Mouse (Mus musculus) stomach, embryonic 16.5 days (tissue): Measurements from ENCODE around the gene Fbxo3. TPM values are rescaled to one million over a fixed set of nuclear protein-coding genes. Genes with fewer than 3 reads are reported as not detected.
"Not testable (repeated sequence)": the region's sequence is repeated elsewhere in the genome, so short reads cannot be mapped to it uniquely, and the experiment has no call there.

ENCODE experiments used
- ATAC-seq: fragments of 200-750 bp; cut with Nextera tagmentation; 2 replicates; pipeline ENCODE4 v1.8.0; 2017; ENCODE audit warnings: moderate number of reproducible peaks, moderate TSS enrichment; ENCODE audit not compliant: insufficient read depth, low FRiP score
- H3K27ac ChIP-seq: fragments of 300-500 bp; sonication (generic); 2 replicates; pipeline ENCODE4 v1.5.1; 2014; ENCODE audit warnings: low read length
- H3K27me3 ChIP-seq: fragments of 300-500 bp; sonication (generic); 2 replicates; pipeline ENCODE4 v1.6.1; 2014; ENCODE audit warnings: low read length, control low read depth, mixed read lengths; ENCODE audit not compliant: control insufficient read depth, insufficient read depth
- H3K36me3 ChIP-seq: fragments of 300-500 bp; sonication (generic); 2 replicates; pipeline ENCODE4 v1.6.1; 2014; ENCODE audit warnings: low read length; ENCODE audit not compliant: control insufficient read depth, insufficient read depth
- H3K4me1 ChIP-seq: fragments of 300-500 bp; sonication (generic); 2 replicates; pipeline ENCODE4 v1.6.1; 2014; ENCODE audit warnings: low read length, control low read depth, mixed read lengths; ENCODE audit not compliant: control insufficient read depth, insufficient read depth
- H3K4me2 ChIP-seq: fragments of 300-500 bp; sonication (generic); 2 replicates; pipeline ENCODE4 v1.6.1; 2014; ENCODE audit warnings: low read depth, low read length, mixed read lengths
- H3K4me3 ChIP-seq: fragments of 300-500 bp; sonication (generic); replicated peaks from 2 replicates; pipeline ENCODE4 v1.5.1; 2014; ENCODE audit warnings: mild to moderate bottlenecking, low read length
- H3K9ac ChIP-seq: fragments of 300-500 bp; sonication (generic); 2 replicates; pipeline ENCODE4 v1.6.1; 2014; ENCODE audit warnings: low read length
- H3K9me3 ChIP-seq: fragments of 300-500 bp; sonication (generic); replicated peaks from 2 replicates; pipeline ENCODE4 v1.6.1; 2016; ENCODE audit warnings: low read length, control low read depth; ENCODE audit not compliant: control insufficient read depth
- WGBS: fragments of 180-500 bp; shearing (Covaris S2); extraction: QIAGEN DNeasy Blood & Tissue Kit; methylation state at CpG from one replicate; pipeline ENCODE4 v1.1.7; 2014; 5-methylcytosine and 5-hydroxymethylcytosine counted together
- polyA plus RNA-seq: library from polyadenylated mRNA; unstranded; fragments of >200 nt; fragmentation: Nextera tagmentation; extraction: Ambion mirVana; gene quantifications from 2 replicates; pipeline ENCODE4 v1.2.1, GENCODE M21; 2015

Fbxo3 gene
- polyA plus RNA-seq, 1 experiment from 2014 or later = 64.2 TPM

DNA sequence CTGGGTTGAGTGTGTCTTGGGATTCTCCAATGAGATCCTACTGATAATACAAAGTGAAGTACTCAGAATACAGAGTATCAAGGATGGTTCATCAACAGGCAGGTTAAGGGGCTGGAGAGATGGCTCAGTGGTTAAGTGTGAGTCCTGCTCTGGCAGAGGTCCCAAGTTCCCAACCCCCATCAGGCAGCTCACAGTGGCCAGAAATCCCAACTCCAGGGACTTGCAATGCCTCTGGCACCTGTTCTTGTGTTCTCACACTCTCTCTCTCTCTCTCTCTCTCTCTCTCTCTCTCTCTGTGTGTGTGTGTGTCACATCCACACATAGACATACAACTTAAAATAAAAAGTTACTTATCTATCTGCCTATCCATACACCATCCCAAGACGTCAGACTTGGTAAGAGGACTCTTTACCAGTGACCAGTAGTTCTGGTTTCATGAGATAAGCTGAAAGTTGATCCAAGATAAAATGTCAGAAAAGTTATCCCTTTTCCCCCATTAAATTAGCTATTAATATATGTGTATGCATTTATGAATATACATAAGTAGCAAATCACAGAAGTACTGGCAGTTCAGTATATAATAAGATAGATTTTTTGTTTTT is 17.1 kb downstream of the Fbxo3 start:
- H3K36me3 ChIP-seq = 0 out of 2 replicates have a peak, but pooled peaks cover 2% of the 10 kb centered on the region
- H3K27me3 ChIP-seq = no peaks in the 10 kb centered on the region
- 49% methylated on average over 1 of the region's 1 CpGs for WGBS
- H3K4me1 ChIP-seq = peaks cover 5% of the 10 kb centered on the region
- ATAC-seq = no peak
- H3K4me2 ChIP-seq = no peak overlapping the region
- H3K27ac ChIP-seq = no peak overlapping the region
- H3K9ac ChIP-seq = no peak overlapping the region
- H3K9me3 ChIP-seq = no peaks in the 10 kb centered on the region
- H3K4me3 ChIP-seq = no peak overlapping the region

DNA sequence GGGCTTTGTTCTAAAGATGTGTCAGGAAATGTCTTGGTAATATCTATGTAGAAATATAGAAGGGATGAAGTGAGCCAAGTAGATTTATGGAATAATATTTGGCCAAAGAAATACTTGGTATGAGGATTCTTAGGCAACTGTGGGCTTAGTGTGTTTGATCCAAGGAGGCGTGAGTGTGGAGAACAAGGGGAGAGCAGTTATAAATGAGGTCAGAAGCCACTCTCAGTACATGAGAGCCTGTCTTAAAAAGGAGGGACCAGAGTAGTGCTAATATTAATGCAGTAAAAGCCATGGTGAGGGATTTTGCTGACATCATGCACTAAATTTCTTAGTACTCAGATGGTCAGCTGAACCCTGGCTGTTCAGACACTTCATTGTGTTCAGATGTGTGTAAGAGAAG is 30.9 kb downstream of the Fbxo3 start:
- no peaks in the 10 kb centered on the region for H3K9me3 ChIP-seq
- no peaks in the 10 kb centered on the region for H3K4me1 ChIP-seq
- H3K4me3 ChIP-seq = no peak overlapping the region
- whole genome bisulfite sequencing = 72% methylated on average over 1 of the region's 1 CpGs
- ATAC-seq = no peak
- H3K9ac ChIP-seq = no peak overlapping the region
- no peak overlapping the region for H3K4me2 ChIP-seq
- peaks cover 9% of the 10 kb centered on the region; the same call in 1 of the 2 replicates for H3K36me3 ChIP-seq
- no peaks in the 10 kb centered on the region for H3K27me3 ChIP-seq
- no peak overlapping the region for H3K27ac ChIP-seq

DNA sequence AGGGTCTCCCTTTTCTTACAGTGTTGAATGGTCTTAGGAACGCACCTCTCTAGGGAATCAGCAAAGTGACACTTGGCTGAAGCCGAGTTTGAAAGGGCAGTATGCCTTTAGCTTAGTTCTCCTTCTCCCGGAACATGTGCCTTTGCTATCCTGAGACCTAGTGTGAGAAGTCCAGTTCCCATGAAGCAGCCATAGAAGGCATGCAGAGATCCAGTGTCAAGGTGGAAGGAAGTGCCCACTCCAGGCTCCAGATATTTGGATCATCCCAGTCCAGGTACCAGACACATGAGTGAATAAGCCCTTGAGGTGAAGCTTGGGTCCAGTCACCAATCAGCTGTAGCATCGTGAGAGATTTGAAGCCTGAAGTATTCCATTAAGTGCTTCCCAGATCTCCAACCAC is 31.4 kb downstream of the Fbxo3 start:
- H3K9ac ChIP-seq = no peak overlapping the region
- no peak overlapping the region for H3K27ac ChIP-seq
- WGBS = 94% methylated on average over 4 of the region's 4 CpGs
- no peak overlapping the region for H3K4me2 ChIP-seq
- no peaks in the 10 kb centered on the region for H3K9me3 ChIP-seq
- H3K36me3 ChIP-seq = peaks cover 6% of the 10 kb centered on the region; the same call in 1 of the 2 replicates
- H3K27me3 ChIP-seq = no peaks in the 10 kb centered on the region
- no peaks in the 10 kb centered on the region for H3K4me1 ChIP-seq
- no peak overlapping the region for H3K4me3 ChIP-seq
- no peak for ATAC-seq

DNA sequence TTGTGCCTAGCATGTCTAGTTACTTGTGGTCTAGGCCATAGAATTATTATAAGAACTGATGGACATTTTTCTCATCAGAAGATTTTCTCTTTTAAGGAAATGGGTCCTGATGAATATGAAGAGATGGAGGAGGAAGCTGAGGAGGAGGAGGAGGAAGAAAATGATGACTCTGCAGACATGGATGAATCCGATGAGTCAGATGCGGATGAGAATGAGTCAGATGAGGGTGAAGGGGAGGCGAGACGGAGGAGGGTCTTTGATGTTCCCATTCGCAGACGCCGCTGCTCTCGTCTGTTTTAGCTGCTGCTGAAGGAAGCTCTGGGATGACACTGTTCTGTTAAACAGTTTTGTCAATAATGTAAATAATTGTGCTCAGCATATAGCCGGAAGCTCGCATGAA is 32.3 kb downstream of the Fbxo3 start:
- Histone ChIP-seq H3K4me1 (no peaks in the 10 kb centered on the region), H3K9ac (no peak overlapping the region), H3K27ac (no peak overlapping the region), H3K36me3 (peaks cover 6% of the 10 kb centered on the region; the same call in 1 of the 2 replicates), H3K4me3 (no peak overlapping the region), H3K4me2 (no peak overlapping the region), H3K27me3 (no peaks in the 10 kb centered on the region), H3K9me3 (no peaks in the 10 kb centered on the region)
- ATAC-seq = no peak
- WGBS = 63% methylated on average over 10 of the region's 10 CpGs

DNA sequence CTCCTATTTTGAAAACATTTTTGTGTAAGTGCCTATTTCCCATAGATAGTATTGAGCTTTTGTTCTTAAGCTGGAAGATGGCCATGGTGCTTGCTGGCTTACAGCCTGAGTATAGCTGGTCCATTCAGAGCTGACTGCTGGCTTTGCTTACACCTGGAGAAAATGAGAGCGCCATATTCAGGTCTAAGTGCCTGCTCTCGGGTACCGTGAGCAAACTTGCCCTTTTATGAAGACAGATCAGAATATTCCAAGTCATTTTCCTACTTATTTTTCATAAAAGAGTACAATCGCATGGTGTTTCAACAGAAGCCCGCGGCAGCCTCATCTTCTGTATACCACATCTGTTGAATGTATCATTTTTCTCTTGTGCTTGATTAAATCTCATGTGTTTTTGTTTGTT is 33.5 kb downstream of the Fbxo3 start:
- ATAC-seq = no peak
- Histone ChIP-seq H3K9ac (no peak overlapping the region), H3K36me3 (peaks cover 6% of the 10 kb centered on the region; the same call in 1 of the 2 replicates), H3K4me3 (no peak overlapping the region), H3K4me2 (no peak overlapping the region), H3K9me3 (no peaks in the 10 kb centered on the region), H3K4me1 (no peaks in the 10 kb centered on the region), H3K27me3 (no peaks in the 10 kb centered on the region), H3K27ac (no peak overlapping the region)
- 92% methylated on average over 6 of the region's 6 CpGs for WGBS

DNA sequence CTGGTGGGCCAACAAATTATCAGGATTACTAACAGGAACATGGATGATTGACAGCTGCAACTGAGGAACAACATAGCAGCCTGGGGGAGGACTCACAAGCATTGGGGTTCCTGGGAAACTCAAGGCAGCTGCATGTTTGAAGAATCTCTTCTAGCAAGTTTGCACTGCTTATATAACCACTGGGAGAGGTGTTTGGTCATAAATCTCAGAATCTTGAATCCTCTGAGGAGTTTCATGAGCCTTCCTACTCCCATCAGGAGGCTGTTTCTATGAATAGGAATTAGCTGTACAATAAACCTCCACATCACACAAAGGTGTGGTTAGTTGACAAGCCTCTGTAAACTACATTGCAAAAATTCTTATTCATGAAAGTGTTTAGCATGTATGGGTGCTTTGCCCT is 35.1 kb downstream of the Fbxo3 start:
- Histone ChIP-seq H3K27me3 (no peaks in the 10 kb centered on the region), H3K9ac (no peak overlapping the region), H3K4me2 (no peak overlapping the region), H3K36me3 (peaks cover 6% of the 10 kb centered on the region; the same call in 1 of the 2 replicates), H3K4me1 (no peaks in the 10 kb centered on the region), H3K4me3 (no peak overlapping the region), H3K9me3 (no peaks in the 10 kb centered on the region), H3K27ac (no peak overlapping the region)
- ATAC-seq = no peak

DNA sequence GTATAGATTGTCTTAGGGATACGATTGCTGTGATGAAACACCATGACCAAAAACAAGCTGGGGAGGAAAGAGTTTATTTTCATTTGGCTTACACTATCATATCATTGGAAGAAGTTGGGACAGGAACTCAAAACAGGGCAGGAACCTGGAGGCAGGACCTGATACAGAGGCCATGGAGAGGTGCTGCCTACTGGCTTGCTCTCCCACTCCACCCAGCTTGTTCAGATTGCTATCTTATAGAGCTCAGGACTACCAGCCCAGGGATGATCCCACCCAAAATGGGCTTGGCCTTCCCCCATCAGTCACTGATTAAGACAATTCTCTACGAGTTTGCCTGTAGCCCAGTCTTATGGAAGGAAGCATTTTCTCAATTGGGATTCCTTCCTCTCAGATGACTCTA is 36.6 kb downstream of the Fbxo3 start:
- WGBS = 73% methylated on average over 2 of the region's 2 CpGs
- H3K27ac ChIP-seq = no peak overlapping the region

DNA sequence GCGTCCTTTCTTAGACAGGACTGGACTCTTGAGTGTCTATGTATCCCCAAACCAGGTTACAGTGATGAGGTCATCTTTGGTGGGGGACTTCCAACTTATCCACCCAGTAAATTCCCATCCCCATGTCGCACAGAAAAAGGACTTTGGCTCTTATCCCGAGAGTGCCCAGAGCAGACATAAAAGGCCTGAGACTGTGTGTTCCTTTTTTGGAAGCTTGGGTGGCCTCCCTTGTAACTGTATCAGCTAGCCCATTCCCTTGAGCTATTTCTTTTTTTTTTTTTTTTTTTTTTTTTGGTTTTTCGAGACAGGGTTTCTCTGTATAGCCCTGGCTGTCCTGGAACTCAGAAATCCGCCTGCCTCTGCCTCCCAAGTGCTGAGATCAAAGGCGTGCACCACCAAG is 38.0 kb downstream of the Fbxo3 start, which contains the start of gene Gm10912:
Gene Gm10912 (plus strand): TSS at position 301 of the 400 bp plus-strand sequence.
- not testable (repeated sequence) for ATAC-seq, H3K4me3 ChIP-seq, H3K9ac ChIP-seq, H3K27ac ChIP-seq, H3K36me3 ChIP-seq, H3K9me3 ChIP-seq, H3K27me3 ChIP-seq, H3K4me2 ChIP-seq, H3K4me1 ChIP-seq
- 92% methylated on average over 6 of the region's 6 CpGs for WGBS

More for the DNA sequence above, 36.6 kb downstream of the Fbxo3 start:
- no peak for ATAC-seq
- Histone ChIP-seq H3K4me3 (no peak overlapping the region), H3K4me1 (no peaks in the 10 kb centered on the region), H3K36me3 (peaks cover 6% of the 10 kb centered on the region; the same call in 1 of the 2 replicates), H3K27me3 (no peaks in the 10 kb centered on the region), H3K9me3 (no peaks in the 10 kb centered on the region), H3K4me2 (no peak overlapping the region), H3K9ac (no peak overlapping the region)

DNA sequence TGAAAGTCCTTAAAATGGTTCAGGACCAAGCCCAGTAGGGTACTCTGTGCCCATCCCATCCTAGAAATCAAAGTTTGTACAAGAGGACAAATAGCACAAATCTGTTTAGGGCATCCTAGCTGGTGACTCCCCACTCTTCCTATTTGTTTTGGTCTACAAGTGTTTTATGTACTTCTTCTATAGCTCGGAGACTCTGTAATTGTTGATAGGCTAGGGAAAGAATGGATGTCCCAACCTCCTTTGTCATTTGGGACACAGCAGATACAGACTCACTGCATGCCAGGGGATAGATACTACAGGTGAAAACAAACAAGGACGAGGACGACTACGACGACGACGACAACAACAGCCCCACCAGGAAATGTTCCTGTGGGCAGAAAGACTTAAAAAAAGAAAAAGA is 40.9 kb downstream of the Fbxo3 start, which contains the start of gene Gm10799:
Gene Gm10799 (minus strand): TSS at position 101 of the 400 bp plus-strand sequence.
- H3K4me2 ChIP-seq, H3K36me3 ChIP-seq, H3K4me1 ChIP-seq, ATAC-seq, H3K4me3 ChIP-seq, H3K27me3 ChIP-seq, H3K9me3 ChIP-seq, H3K27ac ChIP-seq, H3K9ac ChIP-seq: not testable (repeated sequence)
- 78% methylated on average over 7 of the region's 7 CpGs for WGBS
